ENCODE assay signal across 9 mouse cellular contexts in genomic region chr11:67897064-67897560, GRCm38 (mm10). TPM values are rescaled to one million over a fixed set of nuclear protein-coding genes. Genes with fewer than 3 reads are reported as not detected.
A peak's percentile ranks its signal among the peaks of the same experiment; 100 is the strongest.
DNase-seq lines count a peak whose midpoint lies in the region; ATAC-seq and TF ChIP-seq lines count a peak whose summit lies in the region.
"Had no signal": no experiment of that assay in that cellular context is flagged by ENCODE, and none has a peak within 500 bp of the region (broad histone marks: within the 10 kb centered on the region; RNA-seq: fewer than 3 reads in every experiment).

No protein-coding gene starts in this region.

- no peaks in the 10 kb centered on the region for H3K36me3 ChIP-seq in heart, embryonic 13.5 days
- H3K36me3 ChIP-seq: limb, embryonic 12.5 days had no signal

- 35% methylated on average over 8 of the region's 8 CpGs for WGBS in heart, embryonic 13.5 days

- peak; percentile 71 for ATAC-seq in heart, embryonic 13.5 days (ENCODE audit: extremely low read depth, insufficient number of reproducible peaks, low FRiP score, low TSS enrichment)

- no peaks in the 10 kb centered on the region for H3K27me3 ChIP-seq in heart, embryonic 13.5 days (replicated peaks)
- H3K27me3 ChIP-seq: limb, embryonic 12.5 days had no signal

- no peak overlapping the region for H3K27ac ChIP-seq in cortical plate, adult 2 months (ENCODE audit: insufficient read depth, low read length)
- H3K27ac ChIP-seq in heart, embryonic 13.5 days (replicated peaks), result peak overlapping the region; percentile 67
- H3K27ac ChIP-seq: limb, embryonic 12.5 days had no signal

- no peaks in the 10 kb centered on the region for H3K9me3 ChIP-seq in heart, embryonic 13.5 days
- H3K9me3 ChIP-seq: limb, embryonic 12.5 days had no signal

- TF ChIP-seq CTCF in cortical plate, adult 2 months (IDR thresholded peaks at IDR 0.05; ENCODE audit: extremely low read depth, insufficient read depth, low read length), result peak; percentile 86

- no peak overlapping the region for H3K4me3 ChIP-seq in cortical plate, adult 2 months (ENCODE audit: insufficient read depth, low read length)
- no peak overlapping the region for H3K4me3 ChIP-seq in heart, embryonic 13.5 days
- H3K4me3 ChIP-seq: limb, embryonic 12.5 days had no signal

- H3K4me1 ChIP-seq in cortical plate, adult 2 months (ENCODE audit: control insufficient read depth, insufficient read depth, low read length), result peaks cover 3% of the 10 kb centered on the region; the same call in 1 of the 2 replicates
- peaks cover 9% of the 10 kb centered on the region for H3K4me1 ChIP-seq in heart, embryonic 13.5 days

- peak; percentile 8 to 30 for DNase-seq in CD8-positive naive resting alpha-beta T cell, adult 2 months (ENCODE audit: low read depth in 2 of 2, low spot score in 2 of 2)
- peak; percentile 11 for DNase-seq in T-cell, adult 2 months (ENCODE audit: low spot score)
- DNase-seq in kidney, postnatal 14 days, result peak; percentile 79
- peak; percentile 66 to 74 for DNase-seq in lung, adult 18-20 months
- peak; percentile 57 for DNase-seq in right cerebral cortex, adult 18-20 months
- peak; percentile 60 to 61 for DNase-seq in urinary bladder, postnatal 4 days (ENCODE audit: low spot score in 2 of 2)

- no peak overlapping the region for H3K9ac ChIP-seq in heart, embryonic 13.5 days
- H3K9ac ChIP-seq: limb, embryonic 12.5 days had no signal

- H3K4me2 ChIP-seq in heart, embryonic 13.5 days, result peak overlapping the region; percentile 22; the same call in 1 of the 2 replicates
- H3K4me2 ChIP-seq: limb, embryonic 12.5 days had no signal

- TF ChIP-seq POLR2A in cortical plate, adult 2 months (IDR thresholded peaks at IDR 0.05; ENCODE audit: extremely low read depth, insufficient read depth, low read length), result no peak

RNA-seq across cellular contexts. Expression of gene Usp43, which starts 24.8 kb away (rescaled TPM):
- polyA plus RNA-seq in cortical plate, adult 2 months (2012; rRNA removed), result 6.1 and 7.6 TPM in 2 replicates
- 0.80 and 0.87 TPM in 2 replicates for polyA plus RNA-seq in heart, embryonic 13.5 days (2015; fragmentation: Nextera tagmentation; extraction: Ambion mirVana)

Comparison
In these comparisons a context has a peak if more than half of its experiments do, and no peak if none do; other contexts are left out.
1. DNase-seq: peak in every context shown above with its lines; median percentile 79 in kidney, postnatal 14 days; 70 in lung, adult 18-20 months; 60 in urinary bladder, postnatal 4 days; 57 in right cerebral cortex, adult 18-20 months; 19 in CD8-positive naive resting alpha-beta T cell, adult 2 months; 11 in T-cell, adult 2 months.